Mouse (Mus musculus) hindbrain, embryonic 15.5 days (tissue): ENCODE data around the gene Pcsk6. TPM values are rescaled to one million over a fixed set of nuclear protein-coding genes. Genes with fewer than 3 reads are reported as not detected.
"Not testable (repeated sequence)": the region's sequence is repeated elsewhere in the genome, so short reads cannot be mapped to it uniquely, and the experiment has no call there.

ENCODE experiments used
- ATAC-seq: fragments of 200-750 bp; cut with Nextera tagmentation; 2 replicates; pipeline ENCODE4 v1.8.0; 2017; ENCODE audit warnings: low read depth, moderate number of reproducible peaks, moderate TSS enrichment; ENCODE audit not compliant: low FRiP score
- H3K27ac ChIP-seq: fragments of 300-500 bp; sonication (generic); replicated peaks from 2 replicates; pipeline ENCODE4 v1.5.1; 2015; ENCODE audit warnings: mild to moderate bottlenecking, inconsistent platforms
- H3K27me3 ChIP-seq: fragments of 300-500 bp; sonication (generic); 2 replicates; pipeline ENCODE4 v1.6.1; 2015; ENCODE audit warnings: control low read depth, inconsistent platforms
- H3K36me3 ChIP-seq: fragments of 300-500 bp; sonication (generic); 2 replicates; pipeline ENCODE4 v1.6.1; 2015; ENCODE audit warnings: control low read depth, inconsistent platforms
- H3K4me1 ChIP-seq: fragments of 300-500 bp; sonication (generic); replicated peaks from 2 replicates; pipeline ENCODE4 v1.6.1; 2015; ENCODE audit warnings: control low read depth, inconsistent platforms
- H3K4me2 ChIP-seq: fragments of 300-500 bp; sonication (generic); 2 replicates; pipeline ENCODE4 v1.6.1; 2015; ENCODE audit warnings: moderate library complexity, mild to moderate bottlenecking, inconsistent platforms
- H3K4me3 ChIP-seq: fragments of 300-500 bp; sonication (generic); 2 replicates; pipeline ENCODE4 v1.5.1; 2015; ENCODE audit warnings: mild to moderate bottlenecking, inconsistent platforms
- H3K9ac ChIP-seq: fragments of 300-500 bp; sonication (generic); 2 replicates; pipeline ENCODE4 v1.6.1; 2015; ENCODE audit warnings: inconsistent platforms
- H3K9me3 ChIP-seq: fragments of 300-500 bp; sonication (generic); 2 replicates; pipeline ENCODE4 v1.6.1; 2016; ENCODE audit warnings: control low read depth, inconsistent platforms
- WGBS: fragments of 180-500 bp; shearing (Covaris S2); methylation state at CpG from one replicate; pipeline ENCODE4 v1.1.7; 2015; 5-methylcytosine and 5-hydroxymethylcytosine counted together
- polyA plus RNA-seq: library from polyadenylated mRNA; unstranded; fragments of >200 nt; fragmentation: Nextera tagmentation; extraction: Ambion mirVana; gene quantifications from 2 replicates; pipeline ENCODE4 v1.2.1, GENCODE M21; 2015

Gene Pcsk6
- polyA plus RNA-seq, 1 experiment from 2014 or later: 1.8 TPM

GRCm38 (mm10) chr7:65914761-65915301 is 53.3 kb downstream of the Pcsk6 start:
- no peak overlapping the region for H3K4me3 ChIP-seq
- H3K4me2 ChIP-seq: no peak overlapping the region
- H3K27ac ChIP-seq: no peak overlapping the region
- no peak for ATAC-seq
- no peaks in the 10 kb centered on the region for H3K9me3 ChIP-seq
- H3K27me3 ChIP-seq: no peaks in the 10 kb centered on the region
- 78% methylated on average over 11 of the region's 11 CpGs for WGBS
- H3K4me1 ChIP-seq: no peaks in the 10 kb centered on the region
- no peak overlapping the region for H3K9ac ChIP-seq
- no peaks in the 10 kb centered on the region for H3K36me3 ChIP-seq

GRCm38 (mm10) chr7:65915821-65916220 is 54.3 kb downstream of the Pcsk6 start:
- no peak overlapping the region for H3K4me3 ChIP-seq
- no peaks in the 10 kb centered on the region for H3K27me3 ChIP-seq
- no peaks in the 10 kb centered on the region for H3K36me3 ChIP-seq
- H3K9me3 ChIP-seq: no peaks in the 10 kb centered on the region
- no peak overlapping the region for H3K4me2 ChIP-seq
- ATAC-seq: no peak
- WGBS: 93% methylated on average over 7 of the region's 7 CpGs
- H3K9ac ChIP-seq: no peak overlapping the region
- no peak overlapping the region for H3K27ac ChIP-seq
- no peaks in the 10 kb centered on the region for H3K4me1 ChIP-seq

GRCm38 (mm10) chr7:65916566-65916965 is 55.0 kb downstream of the Pcsk6 start:
- no peak overlapping the region for H3K4me3 ChIP-seq
- H3K4me1 ChIP-seq: no peaks in the 10 kb centered on the region
- no peaks in the 10 kb centered on the region for H3K27me3 ChIP-seq
- H3K27ac ChIP-seq: no peak overlapping the region
- ATAC-seq: no peak
- 73% methylated on average over 8 of the region's 8 CpGs for WGBS
- no peaks in the 10 kb centered on the region for H3K9me3 ChIP-seq
- H3K9ac ChIP-seq: no peak overlapping the region
- no peak overlapping the region for H3K4me2 ChIP-seq
- no peaks in the 10 kb centered on the region for H3K36me3 ChIP-seq

GRCm38 (mm10) chr7:65918431-65918830 is 56.9 kb downstream of the Pcsk6 start:
- no peak overlapping the region for H3K27ac ChIP-seq
- 98% methylated on average over 4 of the region's 4 CpGs for WGBS
- H3K9me3 ChIP-seq: no peaks in the 10 kb centered on the region
- no peak overlapping the region for H3K4me3 ChIP-seq
- no peak for ATAC-seq
- no peak overlapping the region for H3K4me2 ChIP-seq
- H3K4me1 ChIP-seq: no peaks in the 10 kb centered on the region
- H3K27me3 ChIP-seq: no peaks in the 10 kb centered on the region
- no peaks in the 10 kb centered on the region for H3K36me3 ChIP-seq
- H3K9ac ChIP-seq: no peak overlapping the region

GRCm38 (mm10) chr7:65929398-65929797 is 67.9 kb downstream of the Pcsk6 start:
- no peak overlapping the region for H3K9ac ChIP-seq
- no peak for ATAC-seq
- H3K4me1 ChIP-seq: peaks cover 2% of the 10 kb centered on the region; the same call in 1 of the 2 replicates
- no peak overlapping the region for H3K27ac ChIP-seq
- H3K27me3 ChIP-seq: 0 out of 2 replicates have a peak, but pooled peaks cover 5% of the 10 kb centered on the region
- H3K4me3 ChIP-seq: no peak overlapping the region
- H3K4me2 ChIP-seq: no peak overlapping the region
- 23% methylated on average over 5 of the region's 5 CpGs for WGBS
- no peaks in the 10 kb centered on the region for H3K36me3 ChIP-seq
- H3K9me3 ChIP-seq: no peaks in the 10 kb centered on the region

GRCm38 (mm10) chr7:65930478-65930877 is 68.9 kb downstream of the Pcsk6 start:
- H3K4me1 ChIP-seq: peaks cover 2% of the 10 kb centered on the region; the same call in 1 of the 2 replicates
- H3K4me3 ChIP-seq: no peak overlapping the region
- no peaks in the 10 kb centered on the region for H3K36me3 ChIP-seq
- 28% methylated on average over 11 of the region's 11 CpGs for WGBS
- no peaks in the 10 kb centered on the region for H3K9me3 ChIP-seq
- H3K27ac ChIP-seq: no peak overlapping the region
- H3K27me3 ChIP-seq: 0 out of 2 replicates have a peak, but pooled peaks cover 5% of the 10 kb centered on the region
- no peak overlapping the region for H3K4me2 ChIP-seq
- H3K9ac ChIP-seq: no peak overlapping the region
- ATAC-seq: no peak

- not testable (repeated sequence) for H3K4me3 ChIP-seq, H3K36me3 ChIP-seq, H3K4me1 ChIP-seq, H3K9ac ChIP-seq, H3K27me3 ChIP-seq, ATAC-seq, H3K9me3 ChIP-seq, H3K4me2 ChIP-seq, H3K27ac ChIP-seq
- 80% methylated on average over 3 of the region's 3 CpGs for WGBS
Measured at GRCm38 (mm10) chr7:65934238-65934970, 72.9 kb downstream of the Pcsk6 start.

- H3K9me3 ChIP-seq: no peaks in the 10 kb centered on the region
- H3K36me3 ChIP-seq: no peaks in the 10 kb centered on the region
- H3K4me1 ChIP-seq: no peaks in the 10 kb centered on the region; the same call in 1 of the 2 replicates
- H3K9ac ChIP-seq: no peak overlapping the region
- no peak overlapping the region for H3K4me2 ChIP-seq
- no peak overlapping the region for H3K4me3 ChIP-seq
- 34% methylated on average over 1 of the region's 1 CpGs for WGBS
- H3K27ac ChIP-seq: no peak overlapping the region
- no peak for ATAC-seq
- 0 out of 2 replicates have a peak, but pooled peaks cover 2% of the 10 kb centered on the region for H3K27me3 ChIP-seq
Measured at GRCm38 (mm10) chr7:65935211-65935610, 73.7 kb downstream of the Pcsk6 start.

- Histone ChIP-seq H3K36me3 (no peaks in the 10 kb centered on the region), H3K27ac (no peak overlapping the region), H3K27me3 (no peaks in the 10 kb centered on the region), H3K4me3 (no peak overlapping the region), H3K4me2 (no peak overlapping the region), H3K9me3 (no peaks in the 10 kb centered on the region), H3K9ac (no peak overlapping the region), H3K4me1 (no peaks in the 10 kb centered on the region)
- WGBS: 75% methylated on average over 7 of the region's 7 CpGs
- ATAC-seq: no peak
Measured at GRCm38 (mm10) chr7:65940988-65941387, 79.5 kb downstream of the Pcsk6 start.

GRCm38 (mm10) chr7:65945342-65945993 is 83.9 kb downstream of the Pcsk6 start:
- no peak for ATAC-seq
- WGBS: 68% methylated on average over 8 of the region's 8 CpGs
- Histone ChIP-seq H3K4me3 (no peak overlapping the region), H3K4me1 (no peaks in the 10 kb centered on the region), H3K36me3 (no peaks in the 10 kb centered on the region), H3K9me3 (no peaks in the 10 kb centered on the region), H3K27ac (no peak overlapping the region), H3K27me3 (no peaks in the 10 kb centered on the region), H3K4me2 (no peak overlapping the region), H3K9ac (no peak overlapping the region)

- Histone ChIP-seq H3K9me3 (no peaks in the 10 kb centered on the region), H3K4me3 (no peak overlapping the region), H3K27me3 (no peaks in the 10 kb centered on the region), H3K36me3 (no peaks in the 10 kb centered on the region), H3K9ac (no peak overlapping the region), H3K27ac (no peak overlapping the region), H3K4me1 (no peaks in the 10 kb centered on the region), H3K4me2 (no peak overlapping the region)
- WGBS: 86% methylated on average over 7 of the region's 7 CpGs
- no peak for ATAC-seq
Measured at GRCm38 (mm10) chr7:65946397-65946796, 84.9 kb downstream of the Pcsk6 start.

- Histone ChIP-seq H3K4me1 (no peaks in the 10 kb centered on the region), H3K36me3 (no peaks in the 10 kb centered on the region), H3K9ac (no peak overlapping the region), H3K4me3 (no peak overlapping the region), H3K27me3 (no peaks in the 10 kb centered on the region), H3K9me3 (no peaks in the 10 kb centered on the region), H3K27ac (no peak overlapping the region), H3K4me2 (no peak overlapping the region)
- ATAC-seq: no peak
- 96% methylated on average over 11 of the region's 11 CpGs for WGBS
Measured at GRCm38 (mm10) chr7:65948891-65949290, 87.4 kb downstream of the Pcsk6 start.
